Mouse (Mus musculus) thymus, postnatal 14 days (tissue): ENCODE measurements around the gene Olfr117.
"Not testable (repeated sequence)": the region's sequence is repeated elsewhere in the genome, so short reads cannot be mapped to it uniquely, and the experiment has no call there.

ENCODE experiments used
- DNase-seq: peaks from one replicate; pipeline ENCODE4 v3.0.0; 2021

The Olfr117 gene

DNA sequence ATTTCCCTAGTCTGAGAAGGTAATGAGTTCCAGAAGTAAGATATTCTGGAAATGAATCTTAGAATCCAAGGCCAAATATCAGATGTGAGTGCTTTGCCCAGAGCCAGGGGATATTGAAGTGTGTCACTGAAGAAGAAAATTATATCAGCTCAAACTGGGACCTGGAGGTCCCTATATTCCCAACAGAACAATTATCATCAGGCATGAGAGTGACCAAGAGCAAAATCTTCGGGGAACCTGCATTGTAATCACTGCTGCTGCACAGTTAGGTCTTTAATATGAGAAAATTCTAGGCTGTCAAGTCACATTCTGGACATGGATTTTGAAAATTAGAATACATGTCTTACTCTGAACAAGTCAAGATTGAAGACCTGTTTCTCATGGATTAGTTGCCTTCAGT is at the start of gene Olfr117:
Gene Olfr117 (minus strand): TSS at position 101 of the 400 bp plus-strand sequence.
- DNase-seq, result no peak

- DNase-seq, result not testable (repeated sequence)
These were observed 32.7 kb upstream of the Olfr117 start, which contains the start of gene Olfr119 for GRCm38 (mm10) chr17:37696264-37696663. Gene Olfr119, plus strand, starts transcription at chr17:37696564.

DNA sequence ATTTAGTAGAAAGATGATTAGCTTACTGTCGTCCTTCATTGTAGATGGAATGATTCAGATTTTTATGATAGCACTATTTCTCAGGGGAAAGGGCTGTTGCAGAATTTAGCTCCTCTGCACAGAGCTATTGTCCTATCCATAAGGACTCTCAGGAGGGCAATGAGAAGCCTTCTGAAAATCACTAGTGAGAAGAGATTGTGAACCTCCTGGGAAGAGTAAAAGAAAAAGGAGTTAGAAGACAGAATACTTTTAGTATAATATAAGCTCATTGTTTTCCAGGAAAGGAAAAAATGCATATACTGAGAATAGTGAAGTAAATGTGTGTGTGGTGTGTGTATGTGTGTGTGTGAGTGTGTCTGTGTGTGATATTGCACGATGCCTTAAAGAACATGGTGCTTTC is 3.1 kb upstream of the Olfr117 start, which contains the start of gene Olfr118:
Gene Olfr118 (plus strand): TSS at position 301 of the 400 bp plus-strand sequence.
- no peak for DNase-seq

DNA sequence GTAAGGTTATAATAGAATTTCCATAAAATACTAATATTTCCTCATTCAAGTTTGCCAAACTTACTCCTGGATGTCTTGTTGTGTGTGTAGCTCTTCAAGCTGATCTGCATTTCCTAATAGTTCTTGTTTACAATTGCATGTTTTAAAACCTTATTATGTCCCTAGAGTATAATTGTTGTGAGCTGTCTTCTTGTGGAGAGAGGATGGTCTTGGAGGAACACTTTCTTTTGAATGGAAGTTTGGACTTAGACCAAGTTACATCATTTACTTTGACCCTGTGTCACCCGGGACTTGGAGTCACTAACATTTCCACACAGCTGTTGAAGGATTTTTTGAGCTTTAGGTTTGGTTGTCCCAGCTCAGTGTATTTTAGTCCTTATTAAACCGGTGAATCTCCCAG is 36.6 kb downstream of the Olfr117 start, which contains the start of the genes Olfr115 and Olfr116:
Gene Olfr115 (minus strand): TSS at position 101 of the 400 bp plus-strand sequence.
Gene Olfr116 (minus strand): TSS at position 191 of the 400 bp plus-strand sequence.
- no peak for DNase-seq
